Mouse (Mus musculus): ENCODE data around the gene Atrx. TPM values are rescaled to one million over a fixed set of nuclear protein-coding genes. Genes with fewer than 3 reads are reported as not detected.
"Not testable (repeated sequence)": the region's sequence is repeated elsewhere in the genome, so short reads cannot be mapped to it uniquely, and the experiment has no call there.

Atrx gene
- total RNA-seq (2021): 100 to 1,000 TPM; 181 to 187 TPM
- long read RNA-seq, experiment 1, full-length matches to known transcripts: 1 of 25 reads
- long read RNA-seq, experiment 1, partial matches to known transcripts: 9 of 25 reads
- long read RNA-seq, experiment 1, other reads (novel, unspliced or antisense): 15 of 25 reads
- long read RNA-seq, experiment 2, partial matches to known transcripts: 6 of 26 reads
- long read RNA-seq, experiment 2, other reads (novel, unspliced or antisense): 19 of 26 reads

- Histone ChIP-seq H3K27ac (peak within 1 kb of the TSS; percentile 98), H3K4me3 (peak within 1 kb of the TSS; percentile 72)
- no peak for TF ChIP-seq CTCF (conservative IDR thresholded peaks at IDR 0.05)
- DNase-seq (ENCODE audit: low spot score in 2 of 2): peak; percentile 68 to 82
Measured at GRCm38 (mm10) chrX:105928861-105929477, at the start of gene Atrx. TSS of gene Atrx (minus strand) at chrX:105929403.

GRCm38 (mm10) chrX:105957091-105957490 lies 27.9 kb upstream of the Atrx start:
- H3K4me3 ChIP-seq; H3K27ac ChIP-seq; DNase-seq (ENCODE audit: low spot score in 2 of 2): not testable (repeated sequence)

GRCm38 (mm10) chrX:105953999-105954398 lies 24.8 kb upstream of the Atrx start:
- DNase-seq (ENCODE audit: low spot score in 2 of 2): no peak
- Histone ChIP-seq H3K27ac (no peak overlapping the region), H3K4me3 (no peak overlapping the region)
- no peak for TF ChIP-seq CTCF (conservative IDR thresholded peaks at IDR 0.05)

GRCm38 (mm10) chrX:105946357-105946756 lies 17.2 kb upstream of the Atrx start:
- DNase-seq (ENCODE audit: low spot score in 2 of 2): no peak
- TF ChIP-seq CTCF (conservative IDR thresholded peaks at IDR 0.05): no peak
- H3K4me3 ChIP-seq: no peak overlapping the region
- H3K27ac ChIP-seq: no peak overlapping the region

GRCm38 (mm10) chrX:105939245-105939644 lies 10.0 kb upstream of the Atrx start:
- no peak for TF ChIP-seq CTCF (conservative IDR thresholded peaks at IDR 0.05)
- no peak overlapping the region for H3K27ac ChIP-seq
- no peak for DNase-seq (ENCODE audit: low spot score in 2 of 2)
- H3K4me3 ChIP-seq: no peak overlapping the region

- DNase-seq (ENCODE audit: low spot score in 2 of 2): no peak
- TF ChIP-seq CTCF (conservative IDR thresholded peaks at IDR 0.05): no peak
- Histone ChIP-seq H3K4me3 (no peak overlapping the region), H3K27ac (no peak overlapping the region)
Measured at GRCm38 (mm10) chrX:105937736-105938135, 8.5 kb upstream of the Atrx start.

GRCm38 (mm10) chrX:105934341-105934740 lies 5.1 kb upstream of the Atrx start:
- DNase-seq (ENCODE audit: low spot score in 2 of 2): no peak
- Histone ChIP-seq H3K27ac (peak overlapping the region; percentile 28; the same call in 1 of the 2 replicates), H3K4me3 (no peak overlapping the region)
- TF ChIP-seq CTCF (conservative IDR thresholded peaks at IDR 0.05): no peak

- no peak for DNase-seq (ENCODE audit: low spot score in 2 of 2)
- Histone ChIP-seq H3K4me3 (peak overlapping the region; percentile 72), H3K27ac (peak overlapping the region; percentile 98)
- no peak for TF ChIP-seq CTCF (conservative IDR thresholded peaks at IDR 0.05)
Measured at GRCm38 (mm10) chrX:105929478-105930038, 355 bp upstream of the Atrx start.

GRCm38 (mm10) chrX:105927941-105928860 lies 1.0 kb downstream of the Atrx start:
- peak overlapping the region; percentile 72 for H3K4me3 ChIP-seq
- DNase-seq (ENCODE audit: low spot score in 2 of 2): no peak
- peak overlapping the region; percentile 98 for H3K27ac ChIP-seq
- TF ChIP-seq CTCF (conservative IDR thresholded peaks at IDR 0.05): no peak

- DNase-seq (ENCODE audit: low spot score in 2 of 2): no peak
- no peak for TF ChIP-seq CTCF (conservative IDR thresholded peaks at IDR 0.05)
- no peak overlapping the region for H3K27ac ChIP-seq
- H3K4me3 ChIP-seq: no peak overlapping the region; the same call in 1 of the 2 replicates
Measured at GRCm38 (mm10) chrX:105926121-105926735, 3.0 kb downstream of the Atrx start.

GRCm38 (mm10) chrX:105924326-105925070 lies 4.7 kb downstream of the Atrx start:
- Histone ChIP-seq H3K4me3 (no peak overlapping the region), H3K27ac (no peak overlapping the region)
- no peak for TF ChIP-seq CTCF (conservative IDR thresholded peaks at IDR 0.05)
- DNase-seq (ENCODE audit: low spot score in 2 of 2): no peak

GRCm38 (mm10) chrX:105923896-105924295 lies 5.3 kb downstream of the Atrx start:
- H3K27ac ChIP-seq: no peak overlapping the region
- no peak for TF ChIP-seq CTCF (conservative IDR thresholded peaks at IDR 0.05)
- no peak overlapping the region for H3K4me3 ChIP-seq
- no peak for DNase-seq (ENCODE audit: low spot score in 2 of 2)

- not testable (repeated sequence) for DNase-seq (ENCODE audit: low spot score in 2 of 2); H3K27ac ChIP-seq; H3K4me3 ChIP-seq
Measured at GRCm38 (mm10) chrX:105922986-105923385, 6.2 kb downstream of the Atrx start.
